Mouse (Mus musculus): ENCODE data around the gene Ercc2. TPM values are rescaled to one million over a fixed set of nuclear protein-coding genes. Genes with fewer than 3 reads are reported as not detected.

The Ercc2 gene
- polyA plus RNA-seq, 2 experiments: 4.6 to 11.7 TPM

GRCm38 (mm10) chr7:19443344-19443743 is 61.5 kb downstream of the Ercc2 start:
- 31% methylated on average over 3 of the region's 3 CpGs for WGBS (ENCODE audit: insufficient replicate concordance)
- H3K36me3 ChIP-seq (replicated peaks; ENCODE audit: control insufficient read depth, insufficient read depth, low read depth): no peaks in the 10 kb centered on the region; the same call in 1 of the 2 replicates
- no peak for ATAC-seq (ENCODE audit: insufficient read depth)

GRCm38 (mm10) chr7:19444801-19445200 is 63.0 kb downstream of the Ercc2 start:
- Histone ChIP-seq H3K9ac (replicated peaks) (no peak overlapping the region), H3K27ac (no peak overlapping the region), H3K36me3 (replicated peaks; ENCODE audit: control insufficient read depth, insufficient read depth, low read depth) (no peaks in the 10 kb centered on the region; the same call in 1 of the 2 replicates), H3K4me3 (ENCODE audit: insufficient read depth in 1 of 2, low read depth in 2 of 2, low read length in 2 of 2) (no peak overlapping the region), H3K9me3 (ENCODE audit: control insufficient read depth, low read length) (no peaks in the 10 kb centered on the region), H3K4me1 (replicated peaks; ENCODE audit: control insufficient read depth in 2 of 2, insufficient read depth in 2 of 2, low read length in 1 of 2) (0 out of 4 replicates have a peak, but pooled peaks cover 0 to 2% of the 10 kb centered on the region in 2 experiments), H3K4me2 (ENCODE audit: low read depth) (no peak overlapping the region), H3K27me3 (ENCODE audit: control insufficient read depth, insufficient read depth, low read length) (no peaks in the 10 kb centered on the region)
- DNase-seq (ENCODE audit: low read depth in 3 of 3, low spot score in 3 of 3) (no peak), ATAC-seq (ENCODE audit: insufficient read depth) (no peak)
- TF ChIP-seq CTCF (IDR thresholded peaks at IDR 0.05; ENCODE audit: low read depth) (no peak), EP300 (IDR thresholded peaks at IDR 0.05; ENCODE audit: low read depth) (no peak)
- WGBS (ENCODE audit: insufficient replicate concordance): 72% methylated on average over 12 of the region's 12 CpGs

More at GRCm38 (mm10) chr7:19443344-19443743, 61.5 kb downstream of the Ercc2 start:
- Histone ChIP-seq H3K27me3 (ENCODE audit: control insufficient read depth, insufficient read depth, low read length) (no peaks in the 10 kb centered on the region), H3K4me2 (ENCODE audit: low read depth) (no peak overlapping the region), H3K4me3 (ENCODE audit: insufficient read depth in 1 of 2, low read depth in 2 of 2, low read length in 2 of 2) (no peak overlapping the region), H3K9me3 (ENCODE audit: control insufficient read depth, low read length) (no peaks in the 10 kb centered on the region), H3K27ac (no peak overlapping the region), H3K4me1 (replicated peaks; ENCODE audit: control insufficient read depth in 2 of 2, insufficient read depth in 2 of 2, low read length in 1 of 2) (0 out of 4 replicates have a peak, but pooled peaks cover 0 to 2% of the 10 kb centered on the region in 2 experiments), H3K9ac (replicated peaks) (no peak overlapping the region)
- TF ChIP-seq EP300 (IDR thresholded peaks at IDR 0.05; ENCODE audit: low read depth) (no peak), CTCF (IDR thresholded peaks at IDR 0.05; ENCODE audit: low read depth) (peak; percentile 91)
- DNase-seq (ENCODE audit: low read depth in 3 of 3, low spot score in 3 of 3): peak; percentile 39 to 45 (median 45)

MicroRNAs within 50 kb of the gene (microRNA counts, 519-probe panel; counts per million panel counts)
- 69.9 counts per million for microRNA mmu-miR-343

Small RNAs within 50 kb of the gene (microRNA-seq; reads per million reads assigned to microRNA genes)
- not detected for gene Mir343

Other genes starting within 250 kb of the Ercc2 start
- gene Qpctl, start 232.7 kb upstream of the Ercc2 start, polyA plus RNA-seq (2012; rRNA removed): 2.2 and 2.3 TPM in 2 replicates
- 2.3 and 3.0 TPM in 2 replicates for gene Qpctl, start 232.7 kb upstream of the Ercc2 start, polyA plus RNA-seq (2014; fragmentation: Nextera tagmentation; extraction: Ambion mirVana)
- 40.7 and 67.5 TPM in 2 replicates for gene Snrpd2, start 232.3 kb upstream of the Ercc2 start, polyA plus RNA-seq (2012; rRNA removed)
- 75.3 and 76.0 TPM in 2 replicates for gene Snrpd2, start 232.3 kb upstream of the Ercc2 start, polyA plus RNA-seq (2014; fragmentation: Nextera tagmentation; extraction: Ambion mirVana)
- gene Gipr, start 215.9 kb upstream of the Ercc2 start, polyA plus RNA-seq (2012; rRNA removed): 0.05 and 0.16 TPM in 2 replicates
- gene Gipr, start 215.9 kb upstream of the Ercc2 start, polyA plus RNA-seq (2014; fragmentation: Nextera tagmentation; extraction: Ambion mirVana): 0.10 TPM in 1 of 2 replicates, not detected in the other
- 6.1 and 7.3 TPM in 2 replicates for gene Eml2, start 205.6 kb upstream of the Ercc2 start, polyA plus RNA-seq (2012; rRNA removed)
- 0.98 and 1.3 TPM in 2 replicates for gene Eml2, start 205.6 kb upstream of the Ercc2 start, polyA plus RNA-seq (2014; fragmentation: Nextera tagmentation; extraction: Ambion mirVana)
- 0.35 and 0.53 TPM in 2 replicates for gene Gpr4, start 169.5 kb upstream of the Ercc2 start, polyA plus RNA-seq (2012; rRNA removed)
- gene Gpr4, start 169.5 kb upstream of the Ercc2 start, polyA plus RNA-seq (2014; fragmentation: Nextera tagmentation; extraction: Ambion mirVana): 0.10 and 0.23 TPM in 2 replicates
- 8.3 and 9.1 TPM in 2 replicates for gene Opa3, start 153.7 kb upstream of the Ercc2 start, polyA plus RNA-seq (2012; rRNA removed)
- 12.8 and 14.6 TPM in 2 replicates for gene Opa3, start 153.7 kb upstream of the Ercc2 start, polyA plus RNA-seq (2014; fragmentation: Nextera tagmentation; extraction: Ambion mirVana)
- 35.3 and 39.9 TPM in 2 replicates for gene Vasp, start 110.2 kb upstream of the Ercc2 start, polyA plus RNA-seq (2012; rRNA removed)
- gene Vasp, start 110.2 kb upstream of the Ercc2 start, polyA plus RNA-seq (2014; fragmentation: Nextera tagmentation; extraction: Ambion mirVana): 25.5 and 31.0 TPM in 2 replicates
- 0.04 TPM in 1 of 2 replicates, not detected in the other for gene Ppm1n, start 101.9 kb upstream of the Ercc2 start, polyA plus RNA-seq (2012; rRNA removed)
- not detected in 2 replicates for gene Ppm1n, start 101.9 kb upstream of the Ercc2 start, polyA plus RNA-seq (2014; fragmentation: Nextera tagmentation; extraction: Ambion mirVana)
- gene Rtn2, start 99.4 kb upstream of the Ercc2 start, polyA plus RNA-seq (2012; rRNA removed): 2.9 and 4.1 TPM in 2 replicates
- 2.6 and 3.0 TPM in 2 replicates for gene Rtn2, start 99.4 kb upstream of the Ercc2 start, polyA plus RNA-seq (2014; fragmentation: Nextera tagmentation; extraction: Ambion mirVana)
- 0.03 and 0.04 TPM in 2 replicates for gene Fosb, start 72.0 kb upstream of the Ercc2 start, polyA plus RNA-seq (2012; rRNA removed)
- not detected in 2 replicates for gene Fosb, start 72.0 kb upstream of the Ercc2 start, polyA plus RNA-seq (2014; fragmentation: Nextera tagmentation; extraction: Ambion mirVana)
- gene Ercc1, start 37.2 kb upstream of the Ercc2 start, polyA plus RNA-seq (2012; rRNA removed): 8.5 and 9.8 TPM in 2 replicates
- 15.7 and 19.2 TPM in 2 replicates for gene Ercc1, start 37.2 kb upstream of the Ercc2 start, polyA plus RNA-seq (2014; fragmentation: Nextera tagmentation; extraction: Ambion mirVana)
- gene Cd3eap, start 22.5 kb upstream of the Ercc2 start, polyA plus RNA-seq (2012; rRNA removed): 4.5 and 6.7 TPM in 2 replicates
- 7.2 and 7.8 TPM in 2 replicates for gene Cd3eap, start 22.5 kb upstream of the Ercc2 start, polyA plus RNA-seq (2014; fragmentation: Nextera tagmentation; extraction: Ambion mirVana)
- gene Ppp1r13l, start 22.3 kb upstream of the Ercc2 start, polyA plus RNA-seq (2012; rRNA removed): 2.3 TPM in 2 replicates
- gene Ppp1r13l, start 22.3 kb upstream of the Ercc2 start, polyA plus RNA-seq (2014; fragmentation: Nextera tagmentation; extraction: Ambion mirVana): 0.65 and 1.0 TPM in 2 replicates
- gene Klc3, start 22.1 kb downstream of the Ercc2 start, polyA plus RNA-seq (2012; rRNA removed): 0.18 and 0.21 TPM in 2 replicates
- 0.13 and 0.58 TPM in 2 replicates for gene Klc3, start 22.1 kb downstream of the Ercc2 start, polyA plus RNA-seq (2014; fragmentation: Nextera tagmentation; extraction: Ambion mirVana)
- 0.12 and 0.14 TPM in 2 replicates for gene Ckm, start 22.8 kb downstream of the Ercc2 start, polyA plus RNA-seq (2012; rRNA removed)
- 0.11 and 0.19 TPM in 2 replicates for gene Ckm, start 22.8 kb downstream of the Ercc2 start, polyA plus RNA-seq (2014; fragmentation: Nextera tagmentation; extraction: Ambion mirVana)
- 2.4 and 2.5 TPM in 2 replicates for gene Mark4, start 76.8 kb downstream of the Ercc2 start, polyA plus RNA-seq (2012; rRNA removed)
- 0.80 and 2.5 TPM in 2 replicates for gene Mark4, start 76.8 kb downstream of the Ercc2 start, polyA plus RNA-seq (2014; fragmentation: Nextera tagmentation; extraction: Ambion mirVana)
- gene Exoc3l2, start 81.3 kb downstream of the Ercc2 start, polyA plus RNA-seq (2012; rRNA removed): 1.7 and 1.9 TPM in 2 replicates
- 0.48 and 0.78 TPM in 2 replicates for gene Exoc3l2, start 81.3 kb downstream of the Ercc2 start, polyA plus RNA-seq (2014; fragmentation: Nextera tagmentation; extraction: Ambion mirVana)
- gene Bloc1s3, start 126.4 kb downstream of the Ercc2 start, polyA plus RNA-seq (2012; rRNA removed): 2.0 and 2.7 TPM in 2 replicates
- 0.39 and 0.56 TPM in 2 replicates for gene Bloc1s3, start 126.4 kb downstream of the Ercc2 start, polyA plus RNA-seq (2014; fragmentation: Nextera tagmentation; extraction: Ambion mirVana)
- gene Trappc6a, start 126.4 kb downstream of the Ercc2 start, polyA plus RNA-seq (2012; rRNA removed): 24.1 and 28.1 TPM in 2 replicates
- gene Trappc6a, start 126.4 kb downstream of the Ercc2 start, polyA plus RNA-seq (2014; fragmentation: Nextera tagmentation; extraction: Ambion mirVana): 40.0 and 40.2 TPM in 2 replicates
- 0.01 and 0.04 TPM in 2 replicates for gene Nkpd1, start 135.8 kb downstream of the Ercc2 start, polyA plus RNA-seq (2012; rRNA removed)
- not detected in 2 replicates for gene Nkpd1, start 135.8 kb downstream of the Ercc2 start, polyA plus RNA-seq (2014; fragmentation: Nextera tagmentation; extraction: Ambion mirVana)
- gene Ppp1r37, start 181.1 kb downstream of the Ercc2 start, polyA plus RNA-seq (2012; rRNA removed): 21.8 and 27.0 TPM in 2 replicates
- gene Ppp1r37, start 181.1 kb downstream of the Ercc2 start, polyA plus RNA-seq (2014; fragmentation: Nextera tagmentation; extraction: Ambion mirVana): 1.5 and 2.0 TPM in 2 replicates
- 0.66 and 0.96 TPM in 2 replicates for gene Zfp296, start 195.3 kb downstream of the Ercc2 start, polyA plus RNA-seq (2012; rRNA removed)
- 0.38 and 0.41 TPM in 2 replicates for gene Zfp296, start 195.3 kb downstream of the Ercc2 start, polyA plus RNA-seq (2014; fragmentation: Nextera tagmentation; extraction: Ambion mirVana)
- 34.8 and 39.6 TPM in 2 replicates for gene Gemin7, start 195.6 kb downstream of the Ercc2 start, polyA plus RNA-seq (2012; rRNA removed)
- 83.1 and 91.6 TPM in 2 replicates for gene Gemin7, start 195.6 kb downstream of the Ercc2 start, polyA plus RNA-seq (2014; fragmentation: Nextera tagmentation; extraction: Ambion mirVana)
- gene Clasrp, start 222.5 kb downstream of the Ercc2 start, polyA plus RNA-seq (2012; rRNA removed): 21.3 and 23.3 TPM in 2 replicates
- gene Clasrp, start 222.5 kb downstream of the Ercc2 start, polyA plus RNA-seq (2014; fragmentation: Nextera tagmentation; extraction: Ambion mirVana): 7.5 and 8.6 TPM in 2 replicates
- 1.0 and 1.1 TPM in 2 replicates for gene Relb, start 247.4 kb downstream of the Ercc2 start, polyA plus RNA-seq (2012; rRNA removed)
- gene Relb, start 247.4 kb downstream of the Ercc2 start, polyA plus RNA-seq (2014; fragmentation: Nextera tagmentation; extraction: Ambion mirVana): 0.89 and 1.2 TPM in 2 replicates

All from liver, embryonic 14.5 days (tissue).